Mouse (Mus musculus) testis, adult 2 months (tissue): ENCODE measurements at regions not wholly inside any gene's neighbourhood (a gene's known extent, or its start where the extent isn't known, plus 50 kb on each side); places are given as distances from the start of the nearest gene placed in this dataset.

ENCODE experiments used
- CTCF ChIP-seq: fragments of 200-500 bp; IDR thresholded peaks from 2 replicates; pipeline ENCODE4 v1.5.1; 2012; ENCODE audit warnings: low read depth, mild to moderate bottlenecking, inconsistent platforms, low read length, moderate library complexity; ENCODE audit not compliant: control insufficient read depth, insufficient read depth, insufficient replicate concordance
- POLR2A ChIP-seq: fragments of 200-500 bp; IDR thresholded peaks from 2 replicates; pipeline ENCODE4 v1.6.1; 2012; ENCODE audit warnings: low read depth, mild to moderate bottlenecking, inconsistent platforms, low read length, moderate library complexity; ENCODE audit not compliant: control insufficient read depth

- TF ChIP-seq POLR2A = no peak
- TF ChIP-seq CTCF = no peak
These were observed 173.7 kb upstream of the Prr30 start for GRCm38 (mm10) chr14:101373864-101374263.
